ENCODE assay signal across 18 mouse cellular contexts in genomic region chr1:185617691-185618090, GRCm38 (mm10).
DNase-seq lines count a peak whose midpoint lies in the region; ATAC-seq lines count a peak whose summit lies in the region.
"Had no signal": no experiment of that assay in that cellular context is flagged by ENCODE, and none has a peak within 500 bp of the region (broad histone marks: within the 10 kb centered on the region; RNA-seq: fewer than 3 reads in every experiment).

No protein-coding gene starts in this region.

- no peaks in the 10 kb centered on the region for H3K4me1 ChIP-seq in forebrain, embryonic 14.5 days (ENCODE audit: control insufficient read depth, insufficient read depth, low read length)
- H3K4me1 ChIP-seq in forebrain, embryonic 16.5 days (replicated peaks; ENCODE audit: control insufficient read depth, insufficient read depth, low read length) = no peaks in the 10 kb centered on the region
- H3K4me1 ChIP-seq: embryonic facial prominence, embryonic 12.5 days; midbrain, embryonic 13.5 days had no signal

- no peaks in the 10 kb centered on the region for H3K27me3 ChIP-seq in forebrain, embryonic 14.5 days (replicated peaks; ENCODE audit: control insufficient read depth, insufficient read depth, low read length)
- H3K27me3 ChIP-seq in forebrain, embryonic 16.5 days (replicated peaks; ENCODE audit: control insufficient read depth, insufficient read depth, low read length) = no peaks in the 10 kb centered on the region
- H3K27me3 ChIP-seq: embryonic facial prominence, embryonic 12.5 days; midbrain, embryonic 13.5 days had no signal

- WGBS in forebrain, embryonic 14.5 days = 87% methylated on average over 4 of the region's 4 CpGs
- WGBS in forebrain, embryonic 16.5 days = 76% methylated on average over 4 of the region's 4 CpGs

- no peak overlapping the region for H3K9ac ChIP-seq in forebrain, embryonic 14.5 days (ENCODE audit: low read length)
- H3K9ac ChIP-seq in forebrain, embryonic 16.5 days (replicated peaks; ENCODE audit: low read depth, low read length) = no peak overlapping the region
- H3K9ac ChIP-seq: embryonic facial prominence, embryonic 12.5 days; hindbrain, embryonic 13.5 days; midbrain, embryonic 13.5 days had no signal

- H3K27ac ChIP-seq in forebrain, embryonic 14.5 days (ENCODE audit: low read depth, low read length) = no peak overlapping the region
- H3K27ac ChIP-seq in forebrain, embryonic 16.5 days (ENCODE audit: low read length) = no peak overlapping the region
- H3K27ac ChIP-seq: embryonic facial prominence, embryonic 12.5 days; heart, embryonic 10.5 days; hindbrain, embryonic 13.5 days; kidney, postnatal 0 days; midbrain, embryonic 13.5 days; stomach, postnatal 0 days had no signal

- DNase-seq in forebrain, embryonic 14.5 days (ENCODE audit: low spot score) = peak; percentile 22
- DNase-seq in layer of hippocampus, adult 9-11 months = peak; percentile 37
- no peak for DNase-seq in layer of hippocampus, postnatal 25 days (ENCODE audit: extremely low spot score in 1 of 2, low spot score in 1 of 2)
- DNase-seq in ovary, adult 18-20 months (ENCODE audit: low spot score) = peak; percentile 12
- DNase-seq in ovary, postnatal 10 days (ENCODE audit: low spot score) = no peak
- no peak for DNase-seq in kidney, adult 11 months
- DNase-seq: kidney, adult 18-20 months; retina, postnatal 1 day had no signal

- H3K9me3 ChIP-seq in forebrain, embryonic 14.5 days (replicated peaks; ENCODE audit: control insufficient read depth, low read length) = no peaks in the 10 kb centered on the region
- no peaks in the 10 kb centered on the region for H3K9me3 ChIP-seq in forebrain, embryonic 16.5 days (ENCODE audit: control insufficient read depth, low read length)
- H3K9me3 ChIP-seq: embryonic facial prominence, embryonic 12.5 days; heart, embryonic 10.5 days; hindbrain, embryonic 13.5 days; midbrain, embryonic 13.5 days had no signal

- no peak for ATAC-seq in forebrain, embryonic 14.5 days
- no peak for ATAC-seq in forebrain, embryonic 16.5 days
- ATAC-seq: lung, postnatal 0 days; midbrain, embryonic 13.5 days had no signal

- H3K36me3 ChIP-seq in forebrain, embryonic 14.5 days (ENCODE audit: control insufficient read depth, insufficient read depth, low read length) = no peaks in the 10 kb centered on the region
- no peaks in the 10 kb centered on the region for H3K36me3 ChIP-seq in forebrain, embryonic 16.5 days (ENCODE audit: control insufficient read depth, insufficient read depth)
- H3K36me3 ChIP-seq: embryonic facial prominence, embryonic 12.5 days; heart, embryonic 10.5 days; hindbrain, embryonic 13.5 days; midbrain, embryonic 13.5 days had no signal

- no peak overlapping the region for H3K4me3 ChIP-seq in forebrain, embryonic 14.5 days (ENCODE audit: low read depth, low read length)
- H3K4me3 ChIP-seq in forebrain, embryonic 16.5 days (replicated peaks; ENCODE audit: low read length) = no peak overlapping the region
- H3K4me3 ChIP-seq: embryonic facial prominence, embryonic 12.5 days; erythroblast, embryonic 14.5 days; heart, embryonic 10.5 days; hindbrain, embryonic 13.5 days; midbrain, embryonic 13.5 days; myocyte had no signal

- H3K4me2 ChIP-seq in forebrain, embryonic 14.5 days (ENCODE audit: low read length) = no peak overlapping the region
- no peak overlapping the region for H3K4me2 ChIP-seq in forebrain, embryonic 16.5 days (ENCODE audit: low read length)
- H3K4me2 ChIP-seq: embryonic facial prominence, embryonic 12.5 days; hindbrain, embryonic 13.5 days; midbrain, embryonic 13.5 days had no signal

Comparison
In these comparisons a context has a peak if more than half of its experiments do, and no peak if none do; other contexts are left out.
1. DNase-seq: peak in forebrain, embryonic 14.5 days (single experiment), layer of hippocampus, adult 9-11 months (single experiment) and ovary, adult 18-20 months (single experiment); none in layer of hippocampus, postnatal 25 days (0 of 2), ovary, postnatal 10 days (single experiment) and kidney, adult 11 months (single experiment).